Mouse (Mus musculus) lung, embryonic 14.5 days (tissue): Measurements from ENCODE around the gene Lep. TPM values are rescaled to one million over a fixed set of nuclear protein-coding genes. Genes with fewer than 3 reads are reported as not detected.

Experiments
- ATAC-seq: fragments of 200-750 bp; cut with Nextera tagmentation; 2 replicates; pipeline ENCODE4 v1.8.0; 2017; ENCODE audit warnings: mild to moderate bottlenecking, moderate TSS enrichment, moderate library complexity; ENCODE audit not compliant: insufficient read depth
- DNase-seq: peaks from one replicate; pipeline ENCODE4 v3.0.0-alpha.2; 2015
- H3K27ac ChIP-seq: fragments of 300-500 bp; sonication (generic); 2 replicates; pipeline ENCODE4 v1.5.1; 2014; ENCODE audit warnings: low read depth, mild to moderate bottlenecking, moderate library complexity
- H3K27me3 ChIP-seq: fragments of 300-500 bp; sonication (generic); 2 replicates; pipeline ENCODE4 v1.6.1; 2014; ENCODE audit warnings: low read length, control low read depth; ENCODE audit not compliant: insufficient read depth
- H3K36me3 ChIP-seq: fragments of 300-500 bp; sonication (generic); 2 replicates; pipeline ENCODE4 v1.6.1; 2014; ENCODE audit warnings: control low read depth; ENCODE audit not compliant: insufficient read depth
- H3K4me1 ChIP-seq: fragments of 300-500 bp; sonication (generic); 2 replicates; pipeline ENCODE4 v1.6.1; 2014; ENCODE audit warnings: antibody characterized with exemption, control low read depth; ENCODE audit not compliant: insufficient read depth
- H3K4me2 ChIP-seq: fragments of 300-500 bp; sonication (generic); 2 replicates; pipeline ENCODE4 v1.6.1; 2014; ENCODE audit warnings: mild to moderate bottlenecking
- H3K4me3 ChIP-seq: fragments of 300-500 bp; sonication (generic); 2 replicates; pipeline ENCODE4 v1.5.1; 2014; ENCODE audit warnings: low read depth, low read length
- H3K9ac ChIP-seq: fragments of 300-500 bp; sonication (generic); 2 replicates; pipeline ENCODE4 v1.6.1; 2014
- H3K9me3 ChIP-seq: fragments of 300-500 bp; sonication (generic); 2 replicates; pipeline ENCODE4 v1.6.1; 2016; ENCODE audit warnings: low read depth, low read length, control low read depth
- CTCF ChIP-seq: IDR thresholded peaks from 2 replicates; pipeline ENCODE4 v1.5.1; 2016; ENCODE audit warnings: antibody characterized with exemption, low read depth
- WGBS: fragments of 180-500 bp; shearing (Covaris S2); extraction: QIAGEN DNeasy Blood & Tissue Kit; methylation state at CpG from one replicate; pipeline ENCODE4 v1.1.7; 2014; 5-methylcytosine and 5-hydroxymethylcytosine counted together
- polyA plus RNA-seq: library from polyadenylated mRNA; unstranded; fragments of >200 nt; fragmentation: Nextera tagmentation; extraction: Ambion mirVana; gene quantifications from 2 replicates; pipeline ENCODE4 v1.2.1, GENCODE M21; 2014

The Lep gene
- polyA plus RNA-seq, 1 experiment from 2014 or later, result not detected

DNA sequence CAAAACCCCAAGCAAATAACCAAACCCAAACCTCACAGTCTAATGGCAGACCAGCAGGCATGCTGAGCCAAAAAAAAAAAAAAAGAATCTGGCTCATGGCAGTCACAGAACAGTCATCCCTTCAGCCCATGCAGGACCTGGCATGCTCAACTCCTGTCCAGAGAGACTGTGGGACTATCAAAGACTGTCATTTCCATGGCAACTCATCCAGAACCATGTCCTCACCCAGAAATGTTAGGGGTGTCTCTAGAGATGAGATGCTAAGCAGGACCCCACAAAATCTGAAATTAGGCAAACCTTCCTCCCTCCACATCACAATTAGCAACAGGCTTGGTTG is 14.1 kb downstream of the Lep start:
- no peak for TF ChIP-seq CTCF
- no peaks in the 10 kb centered on the region for H3K27me3 ChIP-seq
- H3K4me1 ChIP-seq, result no peaks in the 10 kb centered on the region
- ATAC-seq, result no peak
- H3K9me3 ChIP-seq, result no peaks in the 10 kb centered on the region
- no peak overlapping the region for H3K4me2 ChIP-seq
- H3K4me3 ChIP-seq, result no peak overlapping the region
- no peak for DNase-seq
- no peaks in the 10 kb centered on the region for H3K36me3 ChIP-seq
- no peak overlapping the region for H3K9ac ChIP-seq
- H3K27ac ChIP-seq, result no peak overlapping the region

DNA sequence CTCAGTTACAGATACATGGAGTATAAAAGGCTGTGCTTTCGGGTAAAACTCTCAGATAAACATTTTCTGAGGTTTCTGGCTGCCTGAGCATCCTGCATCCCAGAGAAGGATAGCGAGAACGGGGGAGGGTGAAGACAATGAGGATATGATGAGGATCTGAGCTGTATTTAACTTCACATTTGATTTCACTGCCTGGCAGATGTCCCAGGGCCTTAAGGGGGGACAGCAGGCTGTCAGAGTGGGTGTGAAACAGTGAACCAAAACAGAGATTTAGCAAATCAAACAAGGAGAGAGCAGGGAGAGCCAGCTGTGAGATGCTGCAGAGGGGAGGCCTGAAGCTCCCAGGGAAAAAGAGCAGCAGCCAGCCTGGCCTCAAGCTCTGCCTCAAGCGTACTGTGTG is 19.3 kb downstream of the Lep start:
- Histone ChIP-seq H3K27ac (no peak overlapping the region), H3K36me3 (no peaks in the 10 kb centered on the region), H3K27me3 (no peaks in the 10 kb centered on the region), H3K4me3 (no peak overlapping the region), H3K9ac (no peak overlapping the region), H3K4me2 (no peak overlapping the region), H3K4me1 (no peaks in the 10 kb centered on the region), H3K9me3 (no peaks in the 10 kb centered on the region)
- TF ChIP-seq CTCF, result no peak
- peak; percentile 38; the same call in 1 of the 2 replicates for ATAC-seq
- DNase-seq, result peak; percentile 37
- WGBS, result 28% methylated on average over 4 of the region's 4 CpGs

DNA sequence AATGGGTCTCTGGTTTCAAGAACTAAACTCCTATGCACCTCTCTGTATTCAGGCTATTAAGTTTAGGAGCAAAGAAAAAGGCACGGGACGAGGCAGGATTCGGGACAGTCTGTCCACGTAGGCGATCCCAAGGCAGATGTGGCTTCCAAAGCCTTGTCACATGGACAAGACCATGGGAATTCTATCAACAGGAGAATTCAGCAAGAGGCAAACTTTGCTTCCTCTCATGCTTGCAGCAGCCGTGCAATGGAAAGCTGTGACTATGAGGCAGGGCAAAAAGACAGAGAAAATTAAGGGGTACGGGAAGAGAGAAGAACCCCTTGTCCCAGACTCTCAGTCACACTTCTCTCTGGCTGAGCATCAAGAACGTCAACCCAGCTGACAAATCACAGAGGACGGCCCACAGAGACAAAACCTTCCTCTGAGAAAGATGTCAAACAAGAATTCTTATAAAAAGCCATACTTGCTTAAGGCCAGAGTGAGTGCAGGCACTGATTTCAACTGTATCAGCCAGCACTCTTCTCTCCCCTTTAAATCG is 21.9 kb downstream of the Lep start:
- ATAC-seq, result no peak
- H3K9me3 ChIP-seq, result no peaks in the 10 kb centered on the region
- H3K36me3 ChIP-seq, result no peaks in the 10 kb centered on the region
- no peaks in the 10 kb centered on the region for H3K27me3 ChIP-seq
- no peak overlapping the region for H3K27ac ChIP-seq
- H3K4me2 ChIP-seq, result no peak overlapping the region
- no peaks in the 10 kb centered on the region for H3K4me1 ChIP-seq
- no peak for DNase-seq
- H3K4me3 ChIP-seq, result no peak overlapping the region
- no peak for TF ChIP-seq CTCF
- H3K9ac ChIP-seq, result no peak overlapping the region
- 68% methylated on average over 10 of the region's 10 CpGs for WGBS

DNA sequence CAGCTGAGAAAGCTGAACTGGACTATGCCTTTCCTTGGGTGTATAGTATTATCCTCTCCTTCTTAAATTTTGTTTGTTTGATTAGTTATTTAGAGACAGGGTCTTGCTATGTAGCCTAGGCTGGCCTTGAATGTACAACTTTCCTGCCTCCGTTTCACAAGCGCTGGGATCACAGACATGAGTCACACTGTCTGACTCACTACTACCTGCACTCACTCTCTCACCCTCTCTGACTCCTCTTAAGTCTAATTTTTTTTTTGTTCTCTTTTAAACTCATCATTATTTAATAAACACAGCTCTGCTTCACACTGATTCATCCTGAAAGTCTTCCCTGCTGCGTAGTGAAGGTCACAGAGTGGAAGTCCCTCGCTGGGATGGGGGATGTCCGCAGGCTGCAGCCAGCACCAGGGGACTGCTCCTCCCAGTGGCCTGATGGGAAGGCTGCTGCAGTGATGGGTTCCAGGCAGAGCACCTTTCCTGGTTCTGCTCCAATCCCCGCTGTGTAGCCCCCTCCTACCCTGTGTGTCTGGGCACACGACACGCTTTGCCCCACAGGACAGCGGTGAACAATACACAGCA is 22.8 kb downstream of the Lep start:
- DNase-seq (no peak), ATAC-seq (no peak; the same call in 1 of the 2 replicates)
- Histone ChIP-seq H3K4me3 (no peak overlapping the region), H3K36me3 (no peaks in the 10 kb centered on the region), H3K27ac (no peak overlapping the region), H3K9ac (no peak overlapping the region), H3K27me3 (no peaks in the 10 kb centered on the region), H3K4me2 (no peak overlapping the region), H3K9me3 (no peaks in the 10 kb centered on the region), H3K4me1 (no peaks in the 10 kb centered on the region)
- whole genome bisulfite sequencing, result 36% methylated on average over 9 of the region's 9 CpGs
- TF ChIP-seq CTCF, result peak; percentile 14; the same call in 1 of the 2 replicates

DNA sequence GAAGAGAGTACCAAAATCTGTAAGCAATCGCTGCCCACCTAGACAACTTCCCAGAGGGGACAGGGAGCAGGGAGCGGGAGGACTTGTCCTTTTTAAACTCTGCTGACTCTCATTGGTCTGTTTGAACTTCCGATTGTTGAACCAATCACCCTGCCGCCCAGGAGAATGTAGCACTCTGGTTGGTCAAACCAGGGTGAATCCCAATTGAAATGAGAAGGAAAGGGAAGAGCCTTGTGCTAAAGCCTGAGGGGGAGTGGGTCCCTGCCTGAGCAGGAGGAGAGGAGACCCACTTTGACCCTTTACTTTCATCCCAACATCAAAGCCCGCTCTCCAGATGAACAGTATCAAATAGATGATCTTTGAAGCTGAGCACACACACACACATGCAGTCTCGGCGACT is 24.4 kb downstream of the Lep start:
- TF ChIP-seq CTCF, result no peak
- Histone ChIP-seq H3K9ac (no peak overlapping the region), H3K4me2 (no peak overlapping the region), H3K27me3 (no peaks in the 10 kb centered on the region), H3K4me1 (no peaks in the 10 kb centered on the region), H3K27ac (no peak overlapping the region), H3K4me3 (no peak overlapping the region), H3K36me3 (no peaks in the 10 kb centered on the region), H3K9me3 (no peaks in the 10 kb centered on the region)
- DNase-seq (no peak), ATAC-seq (no peak)
- WGBS, result 49% methylated on average over 7 of the region's 7 CpGs

DNA sequence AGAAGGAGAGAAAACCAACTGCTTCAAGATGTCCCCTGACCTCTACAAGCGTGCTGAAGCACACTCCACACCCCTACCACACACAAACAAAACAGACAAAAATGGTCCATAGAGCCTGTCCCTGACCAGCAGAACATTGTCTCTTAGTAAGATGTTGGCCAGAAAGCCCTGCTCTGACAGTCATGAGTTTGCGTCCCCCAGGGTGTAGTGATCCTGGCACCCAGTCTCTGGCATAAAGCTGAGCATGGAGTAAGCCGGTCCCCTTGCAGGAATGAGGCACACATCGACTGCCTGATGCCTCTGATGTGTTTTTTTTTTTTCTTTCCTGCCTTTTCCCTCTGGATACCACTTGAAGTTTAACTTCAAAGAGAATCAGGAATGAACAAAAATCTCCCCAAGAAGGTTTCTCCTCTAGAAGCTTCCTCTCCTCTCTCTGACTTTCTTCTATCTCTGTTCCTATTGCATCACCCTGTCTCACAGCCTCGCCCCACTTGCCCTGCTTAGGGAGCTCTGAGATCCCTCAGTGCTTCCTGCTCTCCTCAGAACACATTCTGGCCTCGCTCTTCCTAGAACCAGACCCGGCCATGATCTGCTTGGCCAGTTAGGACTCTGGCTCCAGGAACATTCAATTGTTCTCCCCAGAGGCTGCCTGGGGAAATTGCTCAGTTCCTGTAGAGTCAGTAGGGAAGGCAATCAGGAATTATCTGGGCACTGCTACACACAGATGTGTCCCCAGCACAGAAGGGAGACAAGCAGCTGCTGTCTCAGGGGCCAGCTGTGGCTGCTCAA is 28.1 kb downstream of the Lep start:
- no peak for TF ChIP-seq CTCF
- Histone ChIP-seq H3K4me1 (no peaks in the 10 kb centered on the region), H3K4me2 (no peak overlapping the region), H3K4me3 (no peak overlapping the region), H3K9me3 (no peaks in the 10 kb centered on the region; the same call in 1 of the 2 replicates), H3K27me3 (no peaks in the 10 kb centered on the region), H3K27ac (no peak overlapping the region), H3K36me3 (no peaks in the 10 kb centered on the region), H3K9ac (no peak overlapping the region)
- DNase-seq (peak; percentile 37), ATAC-seq (no peak)
- WGBS, result 66% methylated on average over 7 of the region's 7 CpGs

DNA sequence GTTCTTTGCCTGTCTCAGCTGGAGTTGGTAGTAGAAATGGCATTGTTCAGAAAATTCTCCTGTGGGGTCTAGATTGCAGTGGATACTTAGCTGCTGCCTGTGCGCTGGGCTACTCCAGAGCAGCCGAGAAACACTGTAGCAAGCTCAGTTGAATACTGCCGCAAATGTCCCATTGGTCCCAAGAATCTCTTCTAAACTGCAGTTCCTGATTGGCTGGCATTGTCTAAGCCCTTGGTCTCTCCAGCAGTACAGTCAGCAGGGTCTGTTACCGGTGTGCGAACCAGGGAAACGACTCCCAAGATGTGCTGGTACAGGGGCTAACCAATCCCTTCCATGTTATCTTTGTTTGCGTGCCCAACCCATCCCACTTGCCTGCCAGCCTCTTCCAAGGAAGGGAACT is 32.2 kb downstream of the Lep start:
- no peaks in the 10 kb centered on the region for H3K27me3 ChIP-seq
- ATAC-seq, result no peak
- no peaks in the 10 kb centered on the region for H3K4me1 ChIP-seq
- H3K4me3 ChIP-seq, result no peak overlapping the region
- 84% methylated on average over 7 of the region's 7 CpGs for WGBS
- no peak for TF ChIP-seq CTCF
- no peak overlapping the region for H3K4me2 ChIP-seq
- H3K9ac ChIP-seq, result no peak overlapping the region
- no peak for DNase-seq
- H3K27ac ChIP-seq, result no peak overlapping the region
- H3K9me3 ChIP-seq, result no peaks in the 10 kb centered on the region; the same call in 1 of the 2 replicates
- no peaks in the 10 kb centered on the region for H3K36me3 ChIP-seq
